Mouse (Mus musculus) E14TG2a.4 (cell line): ENCODE data around the gene Gorasp1.

Experiments used
- CTCF ChIP-seq: conservative IDR thresholded peaks from 2 replicates; pipeline ENCODE4 v1.5.1; 2014; ENCODE audit warnings: low read length
- NANOG ChIP-seq: IDR thresholded peaks from 2 replicates; pipeline ENCODE4 v1.6.1; 2014; ENCODE audit warnings: borderline replicate concordance, low read length, mixed read lengths

DNA sequence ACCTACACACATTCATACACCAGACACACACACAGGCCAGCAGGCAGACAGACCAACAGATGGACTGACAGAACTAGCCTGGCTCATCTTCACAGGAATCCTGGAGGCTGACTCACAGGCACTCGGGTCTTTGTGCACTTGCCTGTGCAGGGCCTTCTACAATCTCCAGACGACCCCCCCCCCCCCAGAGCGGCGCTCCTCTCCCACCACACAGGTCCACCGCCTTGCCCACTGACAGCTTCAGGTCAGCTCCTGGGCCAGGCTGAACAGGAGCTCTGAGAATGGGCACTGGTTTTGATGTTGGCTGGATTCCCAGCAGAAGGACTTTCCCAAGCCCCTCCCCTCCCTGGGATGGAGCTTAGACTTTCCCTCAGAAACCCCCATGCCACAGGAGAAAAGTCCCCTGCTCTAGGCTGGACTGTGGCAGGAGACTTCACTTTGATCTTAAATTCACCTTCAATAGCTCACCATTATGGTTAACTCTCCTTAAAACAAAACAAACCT, 40.2 kb upstream of the Gorasp1 start:
- TF ChIP-seq CTCF = no peak
- no peak for TF ChIP-seq NANOG
